Mouse (Mus musculus) thymus, postnatal 36 days (tissue): Measurements from ENCODE around the gene Dhx36.

Source experiments
- DNase-seq, 2 experiments: peaks; one replicate each; pipeline ENCODE4 v3.0.0; 2022; ENCODE audit warnings: mixed read lengths in 2 of 2

Gene Dhx36

DNA sequence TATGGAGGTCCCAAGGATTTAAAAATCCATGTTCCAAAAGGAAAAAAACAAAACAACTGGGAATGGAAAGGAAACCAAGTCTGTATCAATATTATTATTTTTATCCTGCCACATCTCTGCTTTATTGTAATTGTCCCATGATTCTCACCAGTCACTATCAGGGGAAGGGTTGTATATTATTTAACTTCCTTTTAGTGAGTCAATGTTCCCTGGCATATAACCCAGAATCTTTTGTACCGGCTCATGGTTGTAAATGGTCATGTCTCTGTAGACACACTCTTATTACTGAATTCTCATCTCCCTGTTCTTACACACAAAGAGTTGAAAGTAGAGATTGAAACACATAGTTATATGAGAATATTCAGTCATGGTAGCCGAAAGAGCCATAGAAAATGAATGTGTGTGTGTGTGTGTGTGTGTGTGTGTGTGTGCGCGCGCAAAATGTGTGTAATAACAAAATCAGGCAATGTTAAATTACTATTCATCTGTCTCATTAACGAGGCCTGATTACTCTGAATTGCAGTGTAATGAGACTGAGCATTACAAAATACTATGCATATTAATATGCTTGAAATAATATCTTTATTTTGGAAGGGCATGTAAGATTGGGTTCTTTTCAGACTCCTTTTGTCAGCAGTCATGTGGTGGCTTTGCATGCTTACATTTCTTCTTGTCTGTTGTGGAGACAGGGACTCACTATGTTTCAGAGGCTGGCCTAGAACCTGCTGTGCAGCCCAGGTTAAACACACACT is 88.2 kb downstream of the Dhx36 start:
- no peak for DNase-seq
